Mouse (Mus musculus): ENCODE results near the gene Eno1. TPM values are rescaled to one million over a fixed set of nuclear protein-coding genes. Genes with fewer than 3 reads are reported as not detected.
A peak's percentile ranks its signal among the peaks of the same experiment; 100 is the strongest.

Gene Eno1
- polyA plus RNA-seq (2016; fragmentation: Nextera tagmentation; extraction: Ambion mirVana), result 2,517 and 3,327 TPM in 2 replicates

GRCm38 (mm10) chr4:150236521-150237481 lies at the start of gene Eno1:
TSS of gene Eno1 (plus strand) at chr4:150236721.
- 0 out of 2 replicates have a peak, but pooled peaks cover 3% of the 10 kb centered on the region for H3K27me3 ChIP-seq (ENCODE audit: insufficient read depth, poor library complexity, severe bottlenecking)
- H3K27ac ChIP-seq, result peak within 1 kb of the TSS; percentile 99
- no peaks in the 10 kb centered on the region for H3K9me3 ChIP-seq
- peaks cover 31% of the 10 kb centered on the region for H3K36me3 ChIP-seq
- peaks cover 57% of the 10 kb centered on the region for H3K4me1 ChIP-seq (replicated peaks)
- DNase-seq (ENCODE audit: low spot score), result peak; percentile 100
- peak within 1 kb of the TSS; percentile 92 for H3K4me3 ChIP-seq
- WGBS, result under 1% methylated on average over 78 of the region's 78 CpGs

GRCm38 (mm10) chr4:150188236-150188635 lies 48.3 kb upstream of the Eno1 start:
- Histone ChIP-seq H3K4me3 (no peak overlapping the region), H3K4me1 (replicated peaks) (peaks cover 10% of the 10 kb centered on the region; the same call in 1 of the 2 replicates), H3K27me3 (ENCODE audit: insufficient read depth, poor library complexity, severe bottlenecking) (no peaks in the 10 kb centered on the region), H3K9me3 (no peaks in the 10 kb centered on the region), H3K27ac (no peak overlapping the region), H3K36me3 (no peaks in the 10 kb centered on the region)
- 50% methylated on average over 11 of the region's 11 CpGs for WGBS
- DNase-seq (ENCODE audit: low spot score), result no peak

GRCm38 (mm10) chr4:150192199-150192598 lies 44.3 kb upstream of the Eno1 start:
- Histone ChIP-seq H3K27me3 (ENCODE audit: insufficient read depth, poor library complexity, severe bottlenecking) (no peaks in the 10 kb centered on the region), H3K4me3 (no peak overlapping the region), H3K27ac (no peak overlapping the region), H3K4me1 (replicated peaks) (peaks cover 10% of the 10 kb centered on the region; the same call in 1 of the 2 replicates), H3K9me3 (no peaks in the 10 kb centered on the region), H3K36me3 (no peaks in the 10 kb centered on the region)
- no peak for DNase-seq (ENCODE audit: low spot score)
- 83% methylated on average over 6 of the region's 6 CpGs for WGBS

GRCm38 (mm10) chr4:150193915-150194314 lies 42.6 kb upstream of the Eno1 start:
- peak; percentile 61 for DNase-seq (ENCODE audit: low spot score)
- Histone ChIP-seq H3K4me3 (no peak overlapping the region), H3K27ac (no peak overlapping the region), H3K9me3 (no peaks in the 10 kb centered on the region), H3K27me3 (ENCODE audit: insufficient read depth, poor library complexity, severe bottlenecking) (no peaks in the 10 kb centered on the region), H3K36me3 (no peaks in the 10 kb centered on the region), H3K4me1 (replicated peaks) (0 out of 2 replicates have a peak, but pooled peaks cover 4% of the 10 kb centered on the region)
- 46% methylated on average over 1 of the region's 1 CpGs for WGBS

DNA sequence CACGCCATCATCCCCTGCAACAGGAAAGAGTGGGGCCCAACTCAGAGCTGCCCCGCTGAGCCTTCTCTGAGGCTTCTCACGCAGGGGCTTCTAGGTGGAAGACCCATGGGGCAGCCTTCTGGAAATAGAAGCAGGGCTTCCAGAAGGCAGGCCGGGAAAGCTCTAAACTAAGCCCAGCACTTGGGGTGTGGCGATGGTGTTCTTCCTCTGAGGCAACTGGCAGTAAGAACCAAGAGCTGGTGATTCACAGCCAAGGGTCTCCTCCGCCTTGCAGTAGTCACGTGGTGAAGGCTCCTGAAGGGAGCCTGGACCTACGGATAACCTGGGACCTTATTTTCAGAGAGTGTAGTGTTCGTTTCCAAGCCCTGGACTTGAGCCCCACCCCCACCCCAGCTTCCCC lies 38.3 kb upstream of the Eno1 start:
- Histone ChIP-seq H3K4me1 (replicated peaks) (peaks cover 6% of the 10 kb centered on the region; the same call in 1 of the 2 replicates), H3K9me3 (no peaks in the 10 kb centered on the region), H3K36me3 (no peaks in the 10 kb centered on the region), H3K4me3 (no peak overlapping the region), H3K27me3 (ENCODE audit: insufficient read depth, poor library complexity, severe bottlenecking) (no peaks in the 10 kb centered on the region), H3K27ac (no peak overlapping the region)
- DNase-seq (ENCODE audit: low spot score), result no peak
- WGBS, result 78% methylated on average over 9 of the region's 9 CpGs

- WGBS, result 78% methylated on average over 5 of the region's 5 CpGs
- H3K4me3 ChIP-seq, result no peak within 1 kb of the TSS
- no peaks in the 10 kb centered on the region for H3K9me3 ChIP-seq
- peaks cover 13% of the 10 kb centered on the region for H3K4me1 ChIP-seq (replicated peaks)
- H3K27ac ChIP-seq, result no peak within 1 kb of the TSS
- H3K27me3 ChIP-seq (ENCODE audit: insufficient read depth, poor library complexity, severe bottlenecking), result no peaks in the 10 kb centered on the region
- DNase-seq (ENCODE audit: low spot score), result no peak
- no peaks in the 10 kb centered on the region for H3K36me3 ChIP-seq
Measured at GRCm38 (mm10) chr4:150201232-150201631, 35.3 kb upstream of the Eno1 start, which contains the start of gene Car6. TSS of gene Car6 (minus strand) at chr4:150201332.

GRCm38 (mm10) chr4:150202702-150203101 lies 33.8 kb upstream of the Eno1 start:
- no peak for DNase-seq (ENCODE audit: low spot score)
- Histone ChIP-seq H3K4me3 (no peak overlapping the region), H3K27ac (no peak overlapping the region), H3K9me3 (no peaks in the 10 kb centered on the region), H3K4me1 (replicated peaks) (peaks cover 19% of the 10 kb centered on the region), H3K27me3 (ENCODE audit: insufficient read depth, poor library complexity, severe bottlenecking) (no peaks in the 10 kb centered on the region), H3K36me3 (no peaks in the 10 kb centered on the region)
- 83% methylated on average over 5 of the region's 5 CpGs for WGBS

- Histone ChIP-seq H3K4me3 (no peak overlapping the region), H3K9me3 (no peaks in the 10 kb centered on the region), H3K27ac (no peak overlapping the region), H3K36me3 (no peaks in the 10 kb centered on the region), H3K27me3 (ENCODE audit: insufficient read depth, poor library complexity, severe bottlenecking) (no peaks in the 10 kb centered on the region), H3K4me1 (replicated peaks) (peaks cover 23% of the 10 kb centered on the region)
- no peak for DNase-seq (ENCODE audit: low spot score)
- 89% methylated on average over 3 of the region's 3 CpGs for WGBS
Measured at GRCm38 (mm10) chr4:150204877-150205276, 31.6 kb upstream of the Eno1 start.

- WGBS, result 95% methylated on average over 5 of the region's 5 CpGs
- H3K36me3 ChIP-seq, result no peaks in the 10 kb centered on the region
- DNase-seq (ENCODE audit: low spot score), result no peak
- H3K4me1 ChIP-seq (replicated peaks), result peaks cover 27% of the 10 kb centered on the region
- no peaks in the 10 kb centered on the region for H3K27me3 ChIP-seq (ENCODE audit: insufficient read depth, poor library complexity, severe bottlenecking)
- H3K27ac ChIP-seq, result no peak overlapping the region
- H3K4me3 ChIP-seq, result no peak overlapping the region
- H3K9me3 ChIP-seq, result no peaks in the 10 kb centered on the region
Measured at GRCm38 (mm10) chr4:150209751-150210150, 26.8 kb upstream of the Eno1 start.

GRCm38 (mm10) chr4:150210306-150210705 lies 26.2 kb upstream of the Eno1 start:
- no peak overlapping the region for H3K4me3 ChIP-seq
- H3K36me3 ChIP-seq, result no peaks in the 10 kb centered on the region
- DNase-seq (ENCODE audit: low spot score), result no peak
- 79% methylated on average over 8 of the region's 8 CpGs for WGBS
- no peaks in the 10 kb centered on the region for H3K27me3 ChIP-seq (ENCODE audit: insufficient read depth, poor library complexity, severe bottlenecking)
- no peaks in the 10 kb centered on the region for H3K9me3 ChIP-seq
- H3K27ac ChIP-seq, result no peak overlapping the region
- H3K4me1 ChIP-seq (replicated peaks), result peaks cover 27% of the 10 kb centered on the region

DNA sequence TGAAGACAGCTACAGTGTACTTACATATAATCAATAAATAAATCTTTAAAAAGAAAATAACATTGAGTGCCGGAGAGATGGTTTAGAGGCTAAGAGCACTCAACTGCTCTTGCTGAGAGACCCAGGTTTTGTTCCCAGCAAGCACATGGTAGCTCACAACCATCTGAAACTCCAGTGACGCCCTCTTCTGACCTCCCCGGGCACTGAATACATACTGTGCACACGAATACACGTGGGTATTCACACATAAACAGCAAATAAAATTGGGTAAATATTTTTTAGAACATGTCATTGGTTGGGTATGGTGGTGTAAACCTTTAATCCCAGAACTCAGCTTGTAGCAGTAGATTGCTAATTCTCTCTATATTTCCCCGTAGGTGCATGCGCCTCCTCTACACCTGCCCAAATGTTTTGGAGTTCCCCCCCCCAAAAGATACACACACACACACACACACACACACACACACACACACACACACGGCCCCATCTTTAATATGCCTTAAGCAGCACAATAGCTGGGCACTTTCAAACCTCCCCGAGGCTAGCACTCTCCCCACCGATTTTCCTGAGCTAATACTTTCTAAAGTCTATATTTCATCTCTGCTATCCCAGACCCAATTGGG lies 24.5 kb upstream of the Eno1 start:
- H3K36me3 ChIP-seq, result no peaks in the 10 kb centered on the region
- WGBS, result 49% methylated on average over 10 of the region's 10 CpGs
- H3K4me1 ChIP-seq (replicated peaks), result peaks cover 31% of the 10 kb centered on the region
- no peaks in the 10 kb centered on the region for H3K9me3 ChIP-seq
- DNase-seq (ENCODE audit: low spot score), result no peak
- H3K4me3 ChIP-seq, result peak overlapping the region; percentile 51
- no peaks in the 10 kb centered on the region for H3K27me3 ChIP-seq (ENCODE audit: insufficient read depth, poor library complexity, severe bottlenecking)
- H3K27ac ChIP-seq, result peak overlapping the region; percentile 80

DNA sequence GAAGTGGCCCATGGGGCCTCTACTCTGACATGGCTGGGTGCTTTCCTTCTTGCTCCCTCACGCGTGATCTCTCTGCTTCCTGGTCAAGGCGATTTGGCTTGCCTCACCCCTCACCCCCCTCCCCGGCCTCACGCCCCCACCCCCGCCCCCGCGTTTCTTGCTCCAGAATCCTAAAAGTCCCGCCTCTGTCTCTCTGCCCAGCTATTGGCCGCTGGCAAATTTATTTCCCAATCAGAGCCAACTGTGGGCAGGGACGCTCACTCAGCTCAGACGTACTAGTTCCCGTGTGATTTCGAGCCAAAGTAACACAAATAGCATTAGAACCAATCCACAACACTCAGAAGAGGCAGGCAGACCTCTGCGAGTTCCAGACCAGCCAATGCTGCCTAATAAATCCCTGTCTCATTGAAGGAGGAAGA lies 24.0 kb upstream of the Eno1 start:
- H3K27me3 ChIP-seq (ENCODE audit: insufficient read depth, poor library complexity, severe bottlenecking), result no peaks in the 10 kb centered on the region
- H3K4me1 ChIP-seq (replicated peaks), result peaks cover 27% of the 10 kb centered on the region
- H3K9me3 ChIP-seq, result no peaks in the 10 kb centered on the region
- H3K36me3 ChIP-seq, result no peaks in the 10 kb centered on the region
- H3K27ac ChIP-seq, result peak overlapping the region; percentile 80
- H3K4me3 ChIP-seq, result peak overlapping the region; percentile 51
- 2% methylated on average over 15 of the region's 15 CpGs for WGBS
- peak; percentile 83 for DNase-seq (ENCODE audit: low spot score)

GRCm38 (mm10) chr4:150213910-150214309 lies 22.6 kb upstream of the Eno1 start:
- Histone ChIP-seq H3K27me3 (ENCODE audit: insufficient read depth, poor library complexity, severe bottlenecking) (no peaks in the 10 kb centered on the region), H3K4me1 (replicated peaks) (peaks cover 21% of the 10 kb centered on the region), H3K4me3 (no peak overlapping the region), H3K36me3 (no peaks in the 10 kb centered on the region), H3K27ac (no peak overlapping the region), H3K9me3 (no peaks in the 10 kb centered on the region)
- DNase-seq (ENCODE audit: low spot score), result no peak
- WGBS, result 30% methylated on average over 5 of the region's 5 CpGs

All from hindbrain, embryonic 10.5 days (tissue).